Mouse (Mus musculus) midbrain, embryonic 14.5 days (tissue): Measurements from ENCODE around the gene Tmco4. TPM values are rescaled to one million over a fixed set of nuclear protein-coding genes. Genes with fewer than 3 reads are reported as not detected.
A peak's percentile ranks its signal among the peaks of the same experiment; 100 is the strongest.

Source experiments
- ATAC-seq: fragments of 200-750 bp; cut with Nextera tagmentation; 2 replicates; pipeline ENCODE4 v1.8.0; 2017; ENCODE audit warnings: moderate number of reproducible peaks, moderate library complexity; ENCODE audit not compliant: low FRiP score, low TSS enrichment
- DNase-seq: peaks from one replicate; pipeline ENCODE4 v3.0.0-alpha.2; 2015
- H3K27ac ChIP-seq: fragments of 300-500 bp; sonication (generic); replicated peaks from 2 replicates; pipeline ENCODE4 v1.5.1; 2014; ENCODE audit warnings: mild to moderate bottlenecking, low read depth, low read length, moderate library complexity
- H3K27me3 ChIP-seq: fragments of 300-500 bp; sonication (generic); 2 replicates; pipeline ENCODE4 v1.6.1; 2014; ENCODE audit warnings: low read length, control low read depth, mixed read lengths; ENCODE audit not compliant: control insufficient read depth, insufficient read depth
- H3K36me3 ChIP-seq: fragments of 300-500 bp; sonication (generic); 2 replicates; pipeline ENCODE4 v1.6.1; 2014; ENCODE audit warnings: low read length, control low read depth; ENCODE audit not compliant: control insufficient read depth, insufficient read depth
- H3K4me1 ChIP-seq: fragments of 300-500 bp; sonication (generic); 2 replicates; pipeline ENCODE4 v1.6.1; 2014; ENCODE audit warnings: mild to moderate bottlenecking, antibody characterized with exemption, low read length, control low read depth; ENCODE audit not compliant: control insufficient read depth, insufficient read depth
- H3K4me2 ChIP-seq: fragments of 300-500 bp; sonication (generic); 2 replicates; pipeline ENCODE4 v1.6.1; 2014; ENCODE audit warnings: mild to moderate bottlenecking, low read length, moderate library complexity
- H3K4me3 ChIP-seq: fragments of 300-500 bp; sonication (generic); replicated peaks from 2 replicates; pipeline ENCODE4 v1.5.1; 2014; ENCODE audit warnings: low read depth, low read length
- H3K9ac ChIP-seq: fragments of 300-500 bp; sonication (generic); replicated peaks from 2 replicates; pipeline ENCODE4 v1.6.1; 2014; ENCODE audit warnings: mild to moderate bottlenecking, low read length, moderate library complexity
- H3K9me3 ChIP-seq: fragments of 300-500 bp; sonication (generic); 2 replicates; pipeline ENCODE4 v1.6.1; 2016; ENCODE audit warnings: low read length, control low read depth, mixed read lengths; ENCODE audit not compliant: control insufficient read depth
- whole genome bisulfite sequencing: fragments of 180-500 bp; shearing (Covaris S2); extraction: QIAGEN DNeasy Blood & Tissue Kit; methylation state at CpG from one replicate; pipeline ENCODE4 v1.1.7; 2014; 5-methylcytosine and 5-hydroxymethylcytosine counted together
- polyA plus RNA-seq: library from polyadenylated mRNA; unstranded; fragments of >200 nt; fragmentation: Nextera tagmentation; extraction: Ambion mirVana; gene quantifications from 2 replicates; pipeline ENCODE4 v1.2.1, GENCODE M21; 2014

The Tmco4 gene
- polyA plus RNA-seq, 1 experiment from 2014 or later: 0.61 TPM

DNA sequence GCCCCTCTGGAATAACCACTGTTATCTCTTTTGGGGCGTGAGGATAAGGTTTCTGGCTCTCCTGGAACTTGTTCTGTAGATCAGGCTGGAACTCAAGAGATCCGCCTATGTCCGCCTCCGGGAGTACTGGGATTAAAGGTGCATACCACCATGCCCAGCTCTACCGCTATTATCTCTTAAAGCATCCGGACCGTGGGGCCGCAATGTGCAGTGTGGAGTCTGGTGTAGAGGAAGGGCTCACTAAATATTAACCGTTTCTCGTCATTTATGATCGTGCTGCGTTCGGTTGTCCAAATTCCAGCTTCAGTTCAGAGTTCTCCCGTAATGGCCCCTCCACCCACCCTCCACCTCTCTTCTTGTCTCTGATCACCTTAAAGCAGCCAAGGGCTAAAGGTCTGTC, 45.7 kb downstream of the Tmco4 start:
- DNase-seq: no peak
- Histone ChIP-seq H3K27ac (no peak overlapping the region), H3K4me3 (no peak overlapping the region), H3K4me1 (no peaks in the 10 kb centered on the region), H3K4me2 (no peak overlapping the region), H3K27me3 (no peaks in the 10 kb centered on the region), H3K9me3 (no peaks in the 10 kb centered on the region), H3K36me3 (no peaks in the 10 kb centered on the region), H3K9ac (no peak overlapping the region)
- 87% methylated on average over 14 of the region's 14 CpGs for WGBS
- ATAC-seq: no peak

DNA sequence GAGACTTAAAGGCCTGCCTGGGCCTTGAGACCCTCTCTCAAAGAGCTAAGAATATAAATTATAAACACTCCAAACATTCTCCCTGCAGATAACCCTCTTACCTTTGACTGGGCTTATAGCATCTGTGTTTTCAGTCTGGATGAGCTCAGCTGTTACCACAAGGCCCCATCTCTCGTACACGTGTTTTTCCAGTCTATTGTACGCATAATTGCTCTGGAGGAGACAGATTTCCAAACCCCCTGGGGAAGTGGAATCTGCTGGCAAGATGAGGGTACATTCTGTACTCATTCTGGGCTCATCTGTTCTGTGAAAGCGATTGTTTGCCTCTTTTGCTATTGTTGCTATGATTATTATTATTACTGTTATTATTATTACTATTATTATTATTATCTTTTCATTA, 46.3 kb downstream of the Tmco4 start:
- Histone ChIP-seq H3K36me3 (no peaks in the 10 kb centered on the region), H3K4me3 (no peak overlapping the region), H3K9ac (no peak overlapping the region), H3K9me3 (no peaks in the 10 kb centered on the region), H3K4me2 (no peak overlapping the region), H3K27ac (no peak overlapping the region), H3K4me1 (no peaks in the 10 kb centered on the region), H3K27me3 (no peaks in the 10 kb centered on the region)
- DNase-seq (peak; percentile 46), ATAC-seq (no peak)
- WGBS: 35% methylated on average over 4 of the region's 4 CpGs

DNA sequence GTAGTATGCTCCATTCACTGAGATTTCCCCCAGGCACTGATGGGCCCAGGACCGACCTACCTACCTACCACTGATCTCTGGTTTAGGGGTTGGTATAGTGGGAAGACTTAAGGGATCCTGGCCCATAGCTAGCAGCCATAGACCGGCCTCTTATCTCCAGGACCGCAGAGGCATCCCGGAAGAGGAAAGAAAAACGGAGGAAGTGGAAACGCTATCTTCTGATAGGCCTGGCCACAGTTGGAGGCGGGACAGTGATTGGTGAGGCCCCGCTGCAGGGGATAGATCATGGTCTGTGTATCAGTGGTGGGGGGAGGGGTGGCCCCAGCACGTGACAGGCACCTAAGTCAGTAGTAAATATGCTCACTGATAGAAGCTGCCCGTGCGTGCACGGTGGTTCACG, 46.7 kb downstream of the Tmco4 start:
- no peak overlapping the region for H3K4me2 ChIP-seq
- no peaks in the 10 kb centered on the region for H3K4me1 ChIP-seq
- no peaks in the 10 kb centered on the region for H3K9me3 ChIP-seq
- WGBS: 64% methylated on average over 13 of the region's 13 CpGs
- H3K27me3 ChIP-seq: no peaks in the 10 kb centered on the region
- DNase-seq (no peak), ATAC-seq (no peak)
- no peaks in the 10 kb centered on the region for H3K36me3 ChIP-seq
- H3K4me3 ChIP-seq: no peak overlapping the region
- no peak overlapping the region for H3K9ac ChIP-seq
- no peak overlapping the region for H3K27ac ChIP-seq

DNA sequence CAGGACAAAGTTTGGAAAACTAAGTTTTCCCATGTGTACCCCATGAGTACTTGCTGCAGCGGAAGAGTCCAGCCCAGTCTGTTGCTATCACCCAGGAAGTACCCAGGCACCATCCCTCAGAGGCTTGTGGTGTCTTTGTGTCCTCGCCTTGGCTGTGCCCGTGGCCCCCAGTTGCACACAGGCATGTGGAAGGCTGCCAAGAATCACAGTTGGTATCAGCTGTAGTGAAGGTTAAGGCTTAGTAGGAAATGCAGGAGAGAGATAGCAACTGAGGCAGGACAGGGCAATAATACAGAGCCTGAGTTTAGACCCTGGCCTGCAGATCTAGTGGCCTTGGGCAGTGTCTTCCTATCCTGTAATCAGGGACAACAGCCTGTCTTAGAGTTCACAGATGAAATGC, 47.7 kb downstream of the Tmco4 start:
- Histone ChIP-seq H3K4me3 (no peak overlapping the region), H3K4me1 (no peaks in the 10 kb centered on the region), H3K27me3 (no peaks in the 10 kb centered on the region), H3K27ac (no peak overlapping the region), H3K9me3 (no peaks in the 10 kb centered on the region), H3K9ac (no peak overlapping the region), H3K36me3 (no peaks in the 10 kb centered on the region), H3K4me2 (no peak overlapping the region)
- ATAC-seq (no peak), DNase-seq (no peak)
- WGBS: 74% methylated on average over 3 of the region's 3 CpGs

DNA sequence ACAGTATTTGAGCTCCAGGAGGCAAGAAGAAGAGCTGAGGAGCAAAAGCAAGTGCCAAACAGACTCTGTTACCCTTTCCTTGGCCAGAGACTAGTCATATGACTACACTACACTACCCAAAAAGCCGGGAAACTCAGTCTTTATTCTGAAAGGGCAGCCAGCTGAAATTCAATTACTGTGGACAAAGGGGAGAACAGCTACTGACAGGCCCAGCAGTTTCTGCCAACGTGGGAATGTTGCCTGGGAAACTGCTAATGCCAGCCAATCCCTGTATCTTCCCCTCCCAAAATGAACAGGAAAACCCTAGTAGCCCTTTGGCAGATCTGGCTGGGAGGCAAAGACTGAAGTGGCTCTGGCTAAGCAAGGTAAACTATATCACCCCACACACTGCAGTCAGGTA, 51.7 kb downstream of the Tmco4 start:
- H3K9ac ChIP-seq: no peak overlapping the region
- peak; percentile 73 for DNase-seq
- H3K4me2 ChIP-seq: no peak overlapping the region
- no peak for ATAC-seq
- H3K27ac ChIP-seq: peak overlapping the region; percentile 52; the same call in 1 of the 2 replicates
- H3K36me3 ChIP-seq: no peaks in the 10 kb centered on the region
- no peaks in the 10 kb centered on the region for H3K27me3 ChIP-seq
- H3K4me1 ChIP-seq: no peaks in the 10 kb centered on the region
- H3K4me3 ChIP-seq: no peak overlapping the region
- no peaks in the 10 kb centered on the region for H3K9me3 ChIP-seq
- WGBS: 0% methylated on average over 2 of the region's 2 CpGs

GRCm38 (mm10) chr4:139030675-139031074, 58.0 kb downstream of the Tmco4 start:
- WGBS: 61% methylated on average over 6 of the region's 6 CpGs
- no peak overlapping the region for H3K27ac ChIP-seq
- H3K27me3 ChIP-seq: no peaks in the 10 kb centered on the region
- H3K9ac ChIP-seq: no peak overlapping the region
- ATAC-seq (no peak), DNase-seq (no peak)
- H3K9me3 ChIP-seq: no peaks in the 10 kb centered on the region
- H3K36me3 ChIP-seq: no peaks in the 10 kb centered on the region
- no peaks in the 10 kb centered on the region for H3K4me1 ChIP-seq
- no peak overlapping the region for H3K4me3 ChIP-seq
- no peak overlapping the region for H3K4me2 ChIP-seq

DNA sequence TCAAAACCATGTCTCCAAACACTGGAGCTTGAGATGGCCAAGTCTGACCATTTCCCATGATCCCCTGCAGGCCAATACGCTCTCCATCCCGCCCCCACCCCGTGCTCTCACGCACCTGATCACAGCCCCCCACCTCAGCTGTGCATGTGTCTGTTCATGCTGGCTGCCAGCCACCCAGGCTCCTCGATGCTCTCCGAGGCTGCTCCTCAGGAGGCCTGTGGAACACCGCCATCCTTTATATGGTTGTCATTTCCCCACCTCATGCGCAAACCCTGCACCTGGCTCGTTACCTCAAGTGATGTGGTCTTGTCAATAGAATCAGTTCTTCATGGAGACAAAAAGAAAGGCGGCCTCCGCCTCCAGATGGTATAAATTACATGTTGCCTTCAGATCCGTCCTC, 59.8 kb downstream of the Tmco4 start:
- H3K4me1 ChIP-seq: no peaks in the 10 kb centered on the region; the same call in 1 of the 2 replicates
- H3K27ac ChIP-seq: no peak overlapping the region
- no peaks in the 10 kb centered on the region for H3K36me3 ChIP-seq
- no peak for ATAC-seq
- H3K4me2 ChIP-seq: no peak overlapping the region
- WGBS: 79% methylated on average over 12 of the region's 12 CpGs
- H3K9ac ChIP-seq: no peak overlapping the region
- no peaks in the 10 kb centered on the region for H3K27me3 ChIP-seq
- H3K9me3 ChIP-seq: no peaks in the 10 kb centered on the region
- no peak for DNase-seq
- no peak overlapping the region for H3K4me3 ChIP-seq

GRCm38 (mm10) chr4:139033263-139034009, 60.7 kb downstream of the Tmco4 start:
- peaks cover 6% of the 10 kb centered on the region for H3K4me1 ChIP-seq
- H3K4me2 ChIP-seq: no peak overlapping the region
- H3K4me3 ChIP-seq: no peak overlapping the region
- no peaks in the 10 kb centered on the region for H3K9me3 ChIP-seq
- H3K36me3 ChIP-seq: no peaks in the 10 kb centered on the region
- no peak overlapping the region for H3K27ac ChIP-seq
- ATAC-seq (no peak), DNase-seq (no peak)
- no peak overlapping the region for H3K9ac ChIP-seq
- WGBS: 86% methylated on average over 11 of the region's 11 CpGs
- no peaks in the 10 kb centered on the region for H3K27me3 ChIP-seq

- Histone ChIP-seq H3K4me3 (no peak overlapping the region), H3K27ac (no peak overlapping the region), H3K36me3 (no peaks in the 10 kb centered on the region), H3K27me3 (no peaks in the 10 kb centered on the region), H3K9me3 (no peaks in the 10 kb centered on the region), H3K9ac (no peak overlapping the region), H3K4me2 (no peak overlapping the region), H3K4me1 (peaks cover 12% of the 10 kb centered on the region)
- ATAC-seq (no peak), DNase-seq (no peak)
- 84% methylated on average over 8 of the region's 8 CpGs for WGBS
These were observed 61.3 kb downstream of the Tmco4 start for GRCm38 (mm10) chr4:139034010-139034367.
